Mouse (Mus musculus) C2C12 (cell line): ENCODE measurements around the gene C2cd4c. TPM values are rescaled to one million over a fixed set of nuclear protein-coding genes. Genes with fewer than 3 reads are reported as not detected.

Source experiments
- H3K27me3 ChIP-seq: one replicate; pipeline ENCODE4 v1.6.1; 2011; ENCODE audit not compliant: control insufficient read depth, insufficient read depth, insufficient read length
- H3K36me3 ChIP-seq: one replicate; pipeline ENCODE4 v1.6.1; 2011; ENCODE audit not compliant: control insufficient read depth, insufficient read depth
- H3K4me3 ChIP-seq: one replicate; pipeline ENCODE4 v1.5.1; 2011; ENCODE audit warnings: mild to moderate bottlenecking, control low read depth; ENCODE audit not compliant: poor library complexity, insufficient read depth, severe bottlenecking
- H3K79me2 ChIP-seq: one replicate; pipeline ENCODE4 v1.6.1; 2011; ENCODE audit not compliant: control insufficient read depth, insufficient read depth
- H3K79me3 ChIP-seq: one replicate; pipeline ENCODE4 v1.6.1; 2011; ENCODE audit warnings: low read depth, control low read depth
- H3ac ChIP-seq: one replicate; pipeline ENCODE3; 2011; ENCODE audit warnings: low read depth; ENCODE audit not compliant: control insufficient read depth, insufficient read length
- CEBPB ChIP-seq: IDR thresholded peaks from one replicate; pipeline ENCODE4 v1.6.1; 2011; ENCODE audit warnings: low read depth, mild to moderate bottlenecking, control low read depth, moderate library complexity
- CTCF ChIP-seq: IDR thresholded peaks from one replicate; pipeline ENCODE4 v1.5.1; 2011; ENCODE audit not compliant: control insufficient read depth, insufficient read depth, insufficient read length
- FOSL1 ChIP-seq: IDR thresholded peaks from one replicate; pipeline ENCODE4 v1.8.0; 2011; ENCODE audit warnings: mild to moderate bottlenecking, low read length; ENCODE audit not compliant: poor library complexity, insufficient read depth, severe bottlenecking
- MAX ChIP-seq: IDR thresholded peaks from one replicate; pipeline ENCODE4 v1.6.1; 2011; ENCODE audit warnings: mild to moderate bottlenecking, control low read depth
- MYOD1 ChIP-seq: IDR thresholded peaks from one replicate; pipeline ENCODE4 v1.6.1; 2011; ENCODE audit warnings: low read depth; ENCODE audit not compliant: control insufficient read depth, insufficient read length
- MYOG ChIP-seq: IDR thresholded peaks from one replicate; pipeline ENCODE4 v1.6.1; 2011; ENCODE audit not compliant: control insufficient read depth, insufficient read length; ENCODE audit errors: extremely low read depth
- USF1 ChIP-seq: IDR thresholded peaks from one replicate; pipeline ENCODE4 v1.6.1; 2011; ENCODE audit warnings: low read depth, mild to moderate bottlenecking, control low read depth, moderate library complexity
- polyA plus RNA-seq: library from polyadenylated mRNA; unstranded; fragments of >200 nt; fragmentation: generic; extraction: Trizol; gene quantifications from one replicate; pipeline ENCODE4 v1.2.1, GENCODE M21; 2012; ENCODE audit warnings: missing spikeins

The C2cd4c gene
- polyA plus RNA-seq, 1 experiment, result 0.07 TPM

GRCm38 (mm10) chr10:79580356-79580755, 33.5 kb downstream of the C2cd4c start:
- Histone ChIP-seq H3K4me3 (no peak overlapping the region), H3ac (no peak overlapping the region), H3K79me2 (no peaks in the 10 kb centered on the region), H3K36me3 (no peaks in the 10 kb centered on the region), H3K27me3 (peaks cover 25% of the 10 kb centered on the region), H3K79me3 (no peaks in the 10 kb centered on the region)
- TF ChIP-seq MAX (no peak), FOSL1 (no peak), CTCF (no peak), CEBPB (no peak), USF1 (no peak), MYOD1 (no peak), MYOG (no peak)

- H3ac ChIP-seq, result no peak overlapping the region
- no peak overlapping the region for H3K4me3 ChIP-seq
- peaks cover 22% of the 10 kb centered on the region for H3K27me3 ChIP-seq
- TF ChIP-seq CTCF, result no peak
- H3K79me2 ChIP-seq, result no peaks in the 10 kb centered on the region
- H3K79me3 ChIP-seq, result no peaks in the 10 kb centered on the region
- no peaks in the 10 kb centered on the region for H3K36me3 ChIP-seq
These were observed 34.0 kb downstream of the C2cd4c start for GRCm38 (mm10) chr10:79579781-79580180.

- H3ac ChIP-seq, result no peak overlapping the region
- H3K79me3 ChIP-seq, result no peaks in the 10 kb centered on the region
- TF ChIP-seq FOSL1 (no peak), CTCF (no peak), CEBPB (no peak), MAX (no peak), MYOG (no peak), USF1 (no peak), MYOD1 (no peak)
- H3K79me2 ChIP-seq, result no peaks in the 10 kb centered on the region
- no peak overlapping the region for H3K4me3 ChIP-seq
- H3K36me3 ChIP-seq, result no peaks in the 10 kb centered on the region
- H3K27me3 ChIP-seq, result peaks cover 17% of the 10 kb centered on the region
These were observed 34.9 kb downstream of the C2cd4c start for GRCm38 (mm10) chr10:79578891-79579290.

- TF ChIP-seq MYOG, result no peak
- Histone ChIP-seq H3K36me3 (no peaks in the 10 kb centered on the region), H3K79me3 (no peaks in the 10 kb centered on the region), H3K79me2 (no peaks in the 10 kb centered on the region), H3ac (no peak overlapping the region), H3K27me3 (peaks cover 16% of the 10 kb centered on the region), H3K4me3 (no peak overlapping the region)
These were observed 35.5 kb downstream of the C2cd4c start for GRCm38 (mm10) chr10:79578276-79578675.

GRCm38 (mm10) chr10:79577376-79577775, 36.4 kb downstream of the C2cd4c start:
- Histone ChIP-seq H3K27me3 (peaks cover 16% of the 10 kb centered on the region), H3ac (no peak overlapping the region), H3K4me3 (no peak overlapping the region), H3K36me3 (no peaks in the 10 kb centered on the region), H3K79me3 (no peaks in the 10 kb centered on the region), H3K79me2 (no peaks in the 10 kb centered on the region)
- TF ChIP-seq MYOD1, result no peak
- no peak for TF ChIP-seq CTCF

GRCm38 (mm10) chr10:79575754-79576153, 38.1 kb downstream of the C2cd4c start:
- Histone ChIP-seq H3K27me3 (peaks cover 16% of the 10 kb centered on the region), H3K79me3 (no peaks in the 10 kb centered on the region), H3ac (no peak overlapping the region), H3K4me3 (no peak overlapping the region), H3K79me2 (no peaks in the 10 kb centered on the region), H3K36me3 (no peaks in the 10 kb centered on the region)
- TF ChIP-seq USF1 (no peak), CEBPB (no peak), FOSL1 (no peak)

- TF ChIP-seq CTCF (no peak), MYOG (no peak), MAX (no peak), FOSL1 (no peak)
These were observed 39.0 kb downstream of the C2cd4c start for GRCm38 (mm10) chr10:79574796-79575195.

More at GRCm38 (mm10) chr10:79574796-79575195, 39.0 kb downstream of the C2cd4c start:
- Histone ChIP-seq H3K4me3 (no peak overlapping the region), H3ac (no peak overlapping the region), H3K79me2 (no peaks in the 10 kb centered on the region), H3K36me3 (no peaks in the 10 kb centered on the region), H3K79me3 (no peaks in the 10 kb centered on the region), H3K27me3 (peaks cover 14% of the 10 kb centered on the region)
